Mouse (Mus musculus) kidney, postnatal 0 days (tissue): ENCODE results near the gene Wdfy1. TPM values are rescaled to one million over a fixed set of nuclear protein-coding genes. Genes with fewer than 3 reads are reported as not detected.

Experiments used
- ATAC-seq: fragments of 200-750 bp; cut with Nextera tagmentation; replicated peaks from 2 replicates; pipeline ENCODE4 v1.8.0; 2017; ENCODE audit warnings: low read depth, moderate number of reproducible peaks, moderate TSS enrichment, moderate library complexity; ENCODE audit not compliant: low FRiP score
- DNase-seq: peaks from one replicate; pipeline ENCODE4 v3.0.0-alpha.2; 2016; ENCODE audit warnings: low spot score
- H3K27ac ChIP-seq: fragments of 300-500 bp; sonication (generic); 2 replicates; pipeline ENCODE4 v1.5.1; 2014; ENCODE audit warnings: mild to moderate bottlenecking
- H3K27me3 ChIP-seq: fragments of 300-500 bp; sonication (generic); 2 replicates; pipeline ENCODE4 v1.6.1; 2014; ENCODE audit warnings: low read length, mixed read lengths; ENCODE audit not compliant: insufficient read depth
- H3K36me3 ChIP-seq: fragments of 300-500 bp; sonication (generic); 2 replicates; pipeline ENCODE4 v1.6.1; 2014; ENCODE audit warnings: low read length, mixed read lengths; ENCODE audit not compliant: insufficient read depth
- H3K4me1 ChIP-seq: fragments of 300-500 bp; sonication (generic); replicated peaks from 2 replicates; pipeline ENCODE4 v1.6.1; 2014; ENCODE audit warnings: antibody characterized with exemption, low read length, mixed read lengths; ENCODE audit not compliant: insufficient read depth
- H3K4me2 ChIP-seq: fragments of 300-500 bp; sonication (generic); 2 replicates; pipeline ENCODE4 v1.6.1; 2014; ENCODE audit warnings: mild to moderate bottlenecking, low read length, moderate library complexity, mixed read lengths
- H3K4me3 ChIP-seq: fragments of 300-500 bp; sonication (generic); replicated peaks from 2 replicates; pipeline ENCODE4 v1.5.1; 2014; ENCODE audit warnings: low read depth, low read length
- H3K9ac ChIP-seq: fragments of 300-500 bp; sonication (generic); 2 replicates; pipeline ENCODE4 v1.6.1; 2014; ENCODE audit warnings: low read depth, low read length
- H3K9me3 ChIP-seq: fragments of 300-500 bp; sonication (generic); replicated peaks from 2 replicates; pipeline ENCODE4 v1.6.1; 2016; ENCODE audit warnings: low read length, inconsistent platforms, mixed read lengths
- CTCF ChIP-seq: IDR thresholded peaks from 2 replicates; pipeline ENCODE4 v1.5.1; 2016; ENCODE audit warnings: antibody characterized with exemption, low read depth, mild to moderate bottlenecking, moderate library complexity
- WGBS: fragments of 180-500 bp; shearing (Covaris S2); extraction: QIAGEN DNeasy Blood & Tissue Kit; methylation state at CpG from one replicate; pipeline ENCODE4 v1.1.7; 2014; 5-methylcytosine and 5-hydroxymethylcytosine counted together
- polyA plus RNA-seq: library from polyadenylated mRNA; unstranded; fragments of >200 nt; fragmentation: Nextera tagmentation; extraction: Ambion mirVana; gene quantifications from 2 replicates; pipeline ENCODE4 v1.2.1, GENCODE M21; 2015

Gene Wdfy1
- polyA plus RNA-seq, 1 experiment from 2014 or later, result 48.4 TPM

DNA sequence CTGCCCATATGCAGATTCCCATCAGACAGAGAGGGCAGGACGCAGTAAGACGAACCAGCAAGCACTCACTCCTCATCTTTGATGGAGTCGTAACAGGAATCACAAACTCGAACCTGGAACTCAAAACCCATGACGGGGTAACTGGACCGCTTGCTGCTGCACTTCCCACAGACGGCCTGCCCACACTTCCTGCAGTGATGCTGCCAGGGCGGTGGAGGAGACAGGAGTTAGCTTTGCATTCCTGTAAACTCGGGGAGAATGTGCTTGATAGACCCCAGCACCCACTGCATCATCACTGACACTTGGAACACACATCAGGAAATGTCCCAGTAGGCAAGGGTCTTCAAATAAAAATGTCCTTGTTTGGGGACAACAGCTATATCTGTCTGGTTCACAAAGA lies 68.6 kb downstream of the Wdfy1 start:
- Histone ChIP-seq H3K9me3 (no peaks in the 10 kb centered on the region), H3K27ac (no peak overlapping the region), H3K4me1 (no peaks in the 10 kb centered on the region), H3K27me3 (no peaks in the 10 kb centered on the region), H3K9ac (no peak overlapping the region), H3K4me3 (no peak overlapping the region), H3K4me2 (no peak overlapping the region), H3K36me3 (no peaks in the 10 kb centered on the region; the same call in 1 of the 2 replicates)
- WGBS, result 85% methylated on average over 9 of the region's 9 CpGs
- DNase-seq, result no peak
- no peak for ATAC-seq
- no peak for TF ChIP-seq CTCF

DNA sequence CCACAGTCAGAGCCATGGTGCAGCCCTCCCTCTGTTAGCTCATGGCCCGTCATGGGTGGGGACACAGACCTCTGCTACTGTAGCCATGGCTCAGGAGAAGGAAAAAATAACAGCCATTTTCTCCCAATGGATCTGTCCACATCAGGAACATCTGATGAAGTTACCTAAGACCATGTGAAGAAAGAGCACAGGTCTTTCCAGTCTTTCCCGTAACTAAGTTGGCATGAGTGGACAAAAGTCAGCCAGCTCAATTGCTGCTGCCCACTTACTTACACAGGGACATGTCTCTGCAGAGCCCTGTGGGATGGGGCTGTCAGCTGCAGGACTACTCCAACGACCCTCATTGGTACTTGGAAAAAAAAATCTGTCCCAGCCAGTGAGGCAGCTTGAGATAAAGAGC lies 69.2 kb downstream of the Wdfy1 start:
- Histone ChIP-seq H3K27ac (no peak overlapping the region), H3K4me1 (no peaks in the 10 kb centered on the region), H3K36me3 (no peaks in the 10 kb centered on the region; the same call in 1 of the 2 replicates), H3K9ac (no peak overlapping the region), H3K4me2 (no peak overlapping the region), H3K4me3 (no peak overlapping the region), H3K9me3 (no peaks in the 10 kb centered on the region), H3K27me3 (no peaks in the 10 kb centered on the region)
- ATAC-seq, result no peak
- no peak for DNase-seq
- 85% methylated on average over 3 of the region's 3 CpGs for WGBS
- no peak for TF ChIP-seq CTCF

DNA sequence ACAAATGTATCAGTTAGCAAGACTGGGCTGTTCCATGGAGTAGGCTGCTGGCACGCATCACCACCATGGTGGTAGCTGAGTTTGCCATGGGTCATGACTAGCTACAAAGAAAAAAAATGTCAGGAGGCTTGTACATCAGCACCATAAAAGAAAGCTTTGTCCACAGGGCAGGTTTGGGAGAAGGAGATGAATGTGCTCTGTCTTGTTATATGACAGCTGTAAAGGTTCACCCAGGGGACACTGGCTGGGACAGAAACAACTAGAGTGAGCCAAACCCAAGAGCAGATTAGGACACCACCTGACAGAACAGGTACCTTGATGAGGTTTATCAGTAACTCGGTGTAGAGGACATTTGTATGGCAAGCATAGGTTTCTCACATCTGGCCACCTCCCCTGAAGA lies 71.3 kb downstream of the Wdfy1 start:
- WGBS, result 84% methylated on average over 2 of the region's 2 CpGs
- no peak for DNase-seq
- Histone ChIP-seq H3K4me3 (no peak overlapping the region), H3K27ac (no peak overlapping the region), H3K36me3 (no peaks in the 10 kb centered on the region; the same call in 1 of the 2 replicates), H3K4me2 (no peak overlapping the region), H3K27me3 (no peaks in the 10 kb centered on the region), H3K9me3 (no peaks in the 10 kb centered on the region), H3K4me1 (no peaks in the 10 kb centered on the region), H3K9ac (no peak overlapping the region)
- ATAC-seq, result no peak
- TF ChIP-seq CTCF, result no peak

DNA sequence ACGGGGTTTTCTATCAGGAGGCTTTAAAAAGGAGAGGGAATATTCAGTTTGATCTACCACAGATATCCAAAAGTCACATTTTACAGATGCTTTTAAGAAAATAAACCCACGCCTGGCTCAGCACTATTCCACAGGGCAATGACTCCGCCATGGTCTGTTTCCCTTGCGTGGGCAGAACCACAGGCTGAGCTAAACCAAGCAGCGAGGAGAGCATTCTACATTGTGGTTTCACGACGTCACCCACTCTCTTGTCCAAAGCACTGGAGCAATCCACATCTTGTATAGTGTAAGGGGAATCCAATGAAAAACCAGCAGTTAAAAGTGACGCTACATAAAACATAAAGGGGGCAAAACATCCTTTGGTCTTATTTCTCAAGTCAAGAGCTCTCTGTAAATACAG lies 72.4 kb downstream of the Wdfy1 start:
- 57% methylated on average over 8 of the region's 8 CpGs for WGBS
- Histone ChIP-seq H3K27me3 (no peaks in the 10 kb centered on the region), H3K4me3 (no peak overlapping the region), H3K36me3 (no peaks in the 10 kb centered on the region; the same call in 1 of the 2 replicates), H3K4me1 (no peaks in the 10 kb centered on the region), H3K4me2 (no peak overlapping the region), H3K9me3 (no peaks in the 10 kb centered on the region), H3K27ac (no peak overlapping the region), H3K9ac (no peak overlapping the region)
- TF ChIP-seq CTCF, result no peak
- DNase-seq, result peak; percentile 46
- peak; percentile 37 for ATAC-seq

DNA sequence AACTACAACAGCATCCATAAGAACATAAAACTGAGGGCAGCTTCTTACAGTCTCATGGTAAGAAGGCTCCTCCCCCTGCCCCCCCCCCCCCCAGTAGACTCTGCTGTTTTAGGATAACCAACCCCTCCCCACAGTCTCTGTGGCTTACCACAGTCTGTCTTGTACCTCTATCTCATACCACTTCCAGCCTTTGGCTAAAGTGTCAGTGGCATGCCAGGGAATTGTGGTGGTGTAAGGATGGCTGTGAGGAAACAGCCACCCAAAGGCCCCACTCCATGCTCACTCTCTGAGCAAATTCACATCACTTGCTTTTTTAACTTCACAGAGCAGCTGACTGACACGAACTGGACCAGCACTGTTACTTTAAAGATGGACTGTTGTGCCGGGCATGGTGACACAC lies 77.4 kb downstream of the Wdfy1 start:
- 87% methylated on average over 2 of the region's 2 CpGs for WGBS
- Histone ChIP-seq H3K9me3 (no peaks in the 10 kb centered on the region), H3K4me3 (no peak overlapping the region), H3K9ac (no peak overlapping the region), H3K27me3 (no peaks in the 10 kb centered on the region), H3K4me1 (0 out of 2 replicates have a peak, but pooled peaks cover 6% of the 10 kb centered on the region), H3K4me2 (no peak overlapping the region), H3K36me3 (no peaks in the 10 kb centered on the region), H3K27ac (no peak overlapping the region)
- ATAC-seq (no peak; the same call in 1 of the 2 replicates), DNase-seq (no peak)
- TF ChIP-seq CTCF, result no peak

DNA sequence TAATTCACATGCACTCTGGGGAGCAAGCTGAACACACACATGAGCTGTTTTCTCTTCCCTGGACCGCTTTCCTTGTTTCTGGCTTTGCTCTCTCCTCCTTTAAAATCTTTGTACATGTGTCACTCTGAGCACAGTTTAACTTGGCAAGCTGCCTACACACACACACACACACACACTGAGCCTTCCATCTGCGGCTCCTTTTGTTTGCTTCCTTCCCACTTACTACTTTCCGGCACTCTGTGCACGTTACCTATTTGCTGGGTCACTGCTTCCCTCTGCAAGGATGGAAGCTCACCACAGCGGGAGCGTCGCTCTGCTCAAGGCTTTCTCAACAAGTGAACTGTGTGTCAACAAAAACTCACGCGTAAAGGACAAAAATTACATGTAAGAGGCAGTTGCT lies 78.6 kb downstream of the Wdfy1 start:
- H3K27ac ChIP-seq, result no peak overlapping the region
- TF ChIP-seq CTCF, result no peak
- no peaks in the 10 kb centered on the region for H3K9me3 ChIP-seq
- peak; percentile 59; the same call in 1 of the 2 replicates for ATAC-seq
- no peak overlapping the region for H3K4me2 ChIP-seq
- 8% methylated on average over 9 of the region's 9 CpGs for WGBS
- H3K4me1 ChIP-seq, result 0 out of 2 replicates have a peak, but pooled peaks cover 6% of the 10 kb centered on the region
- H3K36me3 ChIP-seq, result no peaks in the 10 kb centered on the region
- H3K9ac ChIP-seq, result no peak overlapping the region
- H3K27me3 ChIP-seq, result no peaks in the 10 kb centered on the region
- H3K4me3 ChIP-seq, result no peak overlapping the region
- DNase-seq, result peak; percentile 57

DNA sequence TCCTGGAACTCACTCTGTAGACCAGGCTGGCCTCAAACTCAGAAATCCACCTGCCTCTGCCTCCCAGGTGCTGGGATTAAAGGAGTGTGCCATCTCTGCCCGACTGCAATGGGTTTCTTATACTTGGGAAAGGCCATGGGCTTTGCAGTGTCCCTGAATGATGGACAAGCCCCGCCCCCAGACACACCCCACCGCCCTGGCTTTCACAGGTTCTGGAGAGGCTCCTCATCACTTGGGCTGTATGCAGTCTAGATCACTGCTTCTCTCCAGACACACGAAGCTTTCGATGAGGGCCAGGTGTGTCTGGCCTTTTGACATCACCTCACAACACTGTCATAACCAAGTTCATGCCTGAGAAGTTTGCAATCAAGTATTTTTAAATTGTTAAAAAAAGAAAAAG lies 79.0 kb downstream of the Wdfy1 start:
- no peak overlapping the region for H3K4me2 ChIP-seq
- no peak overlapping the region for H3K4me3 ChIP-seq
- no peak overlapping the region for H3K9ac ChIP-seq
- DNase-seq (no peak), ATAC-seq (no peak; the same call in 1 of the 2 replicates)
- H3K36me3 ChIP-seq, result no peaks in the 10 kb centered on the region
- WGBS, result 52% methylated on average over 5 of the region's 5 CpGs
- 0 out of 2 replicates have a peak, but pooled peaks cover 6% of the 10 kb centered on the region for H3K4me1 ChIP-seq
- H3K27ac ChIP-seq, result no peak overlapping the region
- no peaks in the 10 kb centered on the region for H3K9me3 ChIP-seq
- H3K27me3 ChIP-seq, result no peaks in the 10 kb centered on the region
- TF ChIP-seq CTCF, result no peak
